Mouse (Mus musculus) heart, embryonic 12.5 days (tissue): ENCODE data around the gene Kdm5c. TPM values are rescaled to one million over a fixed set of nuclear protein-coding genes. Genes with fewer than 3 reads are reported as not detected.
"Not testable (repeated sequence)": the region's sequence is repeated elsewhere in the genome, so short reads cannot be mapped to it uniquely, and the experiment has no call there.

Experiments
- ATAC-seq: fragments of 200-750 bp; cut with Nextera tagmentation; 2 replicates; pipeline ENCODE4 v1.8.0; 2017; ENCODE audit warnings: moderate TSS enrichment, moderate library complexity; ENCODE audit not compliant: insufficient number of reproducible peaks, low FRiP score
- H3K27ac ChIP-seq: fragments of 300-500 bp; sonication (generic); 2 replicates; pipeline ENCODE4 v1.5.1; 2016; ENCODE audit warnings: mild to moderate bottlenecking, moderate library complexity; ENCODE audit not compliant: poor library complexity, severe bottlenecking
- H3K27me3 ChIP-seq: fragments of 300-500 bp; sonication (generic); replicated peaks from 2 replicates; pipeline ENCODE4 v1.6.1; 2016; ENCODE audit warnings: mild to moderate bottlenecking, moderate library complexity
- H3K36me3 ChIP-seq: fragments of 300-500 bp; sonication (generic); 2 replicates; pipeline ENCODE4 v1.6.1; 2016; ENCODE audit warnings: mild to moderate bottlenecking, moderate library complexity
- H3K4me1 ChIP-seq: fragments of 300-500 bp; sonication (generic); replicated peaks from 2 replicates; pipeline ENCODE4 v1.6.1; 2016; ENCODE audit warnings: mild to moderate bottlenecking
- H3K4me2 ChIP-seq: fragments of 300-500 bp; sonication (generic); 2 replicates; pipeline ENCODE4 v1.6.1; 2016; ENCODE audit warnings: mild to moderate bottlenecking, moderate library complexity
- H3K4me3 ChIP-seq: fragments of 300-500 bp; sonication (generic); 2 replicates; pipeline ENCODE4 v1.5.1; 2016; ENCODE audit warnings: mild to moderate bottlenecking
- H3K9ac ChIP-seq: fragments of 300-500 bp; sonication (generic); 2 replicates; pipeline ENCODE4 v1.6.1; 2016; ENCODE audit warnings: mild to moderate bottlenecking, moderate library complexity
- H3K9me3 ChIP-seq: fragments of 300-500 bp; sonication (generic); replicated peaks from 2 replicates; pipeline ENCODE4 v1.6.1; 2016; ENCODE audit warnings: mild to moderate bottlenecking, moderate library complexity
- WGBS: fragments of 180-500 bp; shearing (Covaris S2); methylation state at CpG from one replicate; pipeline ENCODE4 v1.1.7; 2016; 5-methylcytosine and 5-hydroxymethylcytosine counted together
- polyA plus RNA-seq: library from polyadenylated mRNA; unstranded; fragments of >200 nt; fragmentation: Nextera tagmentation; extraction: Ambion mirVana; gene quantifications from 2 replicates; pipeline ENCODE4 v1.2.1, GENCODE M21; 2016

Gene Kdm5c
- polyA plus RNA-seq, 1 experiment from 2014 or later: 50.5 TPM

DNA sequence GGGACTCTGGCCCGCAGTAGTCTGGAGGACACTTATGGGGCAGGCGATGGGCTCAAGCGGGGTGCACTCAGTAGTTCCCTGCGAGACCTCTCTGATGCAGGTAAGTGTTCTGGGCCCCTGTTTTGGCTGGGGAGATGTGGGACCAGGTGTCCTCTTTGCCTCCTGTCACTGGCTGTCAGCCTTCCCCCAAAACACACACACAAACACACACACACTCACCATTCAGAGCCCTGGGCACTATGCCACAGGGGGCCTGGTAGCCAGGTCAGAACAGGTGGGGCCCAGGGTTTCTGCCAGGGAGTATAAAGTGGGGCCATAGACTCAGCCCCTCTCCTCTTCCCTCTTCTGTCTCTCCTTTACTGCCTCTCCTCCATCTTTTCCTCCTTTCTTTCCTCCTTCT lies 11.1 kb upstream of the Kdm5c start:
- no peak for ATAC-seq
- no peak overlapping the region for H3K9ac ChIP-seq
- H3K27me3 ChIP-seq: peaks cover 78% of the 10 kb centered on the region
- no peak overlapping the region for H3K27ac ChIP-seq
- WGBS: 72% methylated on average over 4 of the region's 4 CpGs
- H3K9me3 ChIP-seq: no peaks in the 10 kb centered on the region
- no peak overlapping the region for H3K4me3 ChIP-seq
- no peaks in the 10 kb centered on the region for H3K4me1 ChIP-seq
- H3K4me2 ChIP-seq: no peak overlapping the region
- H3K36me3 ChIP-seq: peaks cover 6% of the 10 kb centered on the region

DNA sequence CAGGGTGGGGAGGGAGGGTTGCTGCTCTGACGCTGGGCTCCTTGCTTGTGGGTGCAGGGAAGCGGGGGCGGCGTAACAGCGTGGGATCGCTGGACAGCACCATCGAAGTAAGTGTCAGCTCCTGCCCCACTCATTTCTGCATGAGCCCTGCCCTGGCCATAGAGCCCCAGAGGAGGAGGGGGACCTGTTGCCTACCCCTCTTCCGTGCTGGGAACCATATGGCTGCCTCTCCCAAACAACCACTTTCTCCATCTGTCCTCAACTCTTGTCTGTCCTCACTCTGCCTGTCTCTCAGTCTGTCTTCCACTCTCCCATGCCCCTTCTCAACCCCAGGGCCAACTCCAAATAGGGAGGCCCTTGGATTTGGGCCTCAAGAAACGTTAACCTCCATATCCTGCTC lies 10.6 kb upstream of the Kdm5c start:
- Histone ChIP-seq H3K9me3 (no peaks in the 10 kb centered on the region), H3K4me3 (no peak overlapping the region), H3K36me3 (peaks cover 6% of the 10 kb centered on the region), H3K4me1 (no peaks in the 10 kb centered on the region), H3K27ac (no peak overlapping the region), H3K9ac (no peak overlapping the region), H3K27me3 (peaks cover 76% of the 10 kb centered on the region), H3K4me2 (no peak overlapping the region)
- 47% methylated on average over 9 of the region's 9 CpGs for WGBS
- ATAC-seq: no peak

DNA sequence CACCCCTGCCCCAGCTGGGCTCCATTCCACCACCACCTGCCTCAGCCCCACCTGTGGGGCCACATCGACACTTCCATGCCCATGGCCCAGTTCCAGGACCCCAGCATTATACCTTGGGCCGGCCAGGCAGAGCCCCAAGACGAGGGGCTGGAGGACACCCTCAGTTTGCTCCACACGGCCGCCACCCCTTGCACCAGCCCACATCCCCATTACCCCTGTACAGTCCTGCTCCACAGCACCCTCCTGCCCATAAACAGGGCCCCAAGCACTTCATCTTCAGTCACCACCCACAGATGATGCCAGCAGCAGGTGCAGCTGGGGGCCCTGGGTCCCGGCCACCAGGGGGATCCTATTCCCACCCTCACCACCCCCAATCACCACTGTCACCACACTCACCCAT lies 9.5 kb upstream of the Kdm5c start:
- Histone ChIP-seq H3K9ac (no peak overlapping the region), H3K4me1 (no peaks in the 10 kb centered on the region), H3K9me3 (no peaks in the 10 kb centered on the region), H3K4me3 (no peak overlapping the region), H3K36me3 (peaks cover 6% of the 10 kb centered on the region), H3K27me3 (peaks cover 74% of the 10 kb centered on the region), H3K4me2 (no peak overlapping the region), H3K27ac (no peak overlapping the region)
- ATAC-seq: no peak
- WGBS: 87% methylated on average over 5 of the region's 6 CpGs

DNA sequence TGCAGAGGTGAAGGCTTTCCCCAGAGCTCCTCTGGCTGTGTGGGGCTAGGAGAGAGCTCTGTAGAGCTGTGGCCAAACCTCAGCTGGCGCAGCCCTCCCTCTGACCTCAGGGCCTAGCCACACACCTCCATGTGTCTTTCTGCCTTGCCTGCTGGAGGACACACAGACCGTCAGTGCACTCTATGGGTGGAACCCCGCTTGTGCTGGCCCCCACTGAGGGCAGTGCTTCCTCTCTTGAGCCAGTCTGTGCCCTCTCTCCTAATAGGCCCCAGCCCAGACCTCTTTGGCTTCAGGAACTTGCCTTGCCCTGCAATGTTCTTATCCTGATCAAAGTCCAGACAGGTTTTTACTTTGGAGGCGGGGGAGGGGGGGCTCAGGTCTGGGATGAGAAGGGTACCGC lies 8.5 kb upstream of the Kdm5c start:
- Histone ChIP-seq H3K4me1 (no peaks in the 10 kb centered on the region), H3K9ac (no peak overlapping the region), H3K36me3 (peaks cover 6% of the 10 kb centered on the region; the same call in 1 of the 2 replicates), H3K27me3 (peaks cover 65% of the 10 kb centered on the region), H3K4me3 (no peak overlapping the region), H3K27ac (no peak overlapping the region), H3K9me3 (no peaks in the 10 kb centered on the region), H3K4me2 (no peak overlapping the region)
- no peak for ATAC-seq
- WGBS: 87% methylated on average over 5 of the region's 5 CpGs

DNA sequence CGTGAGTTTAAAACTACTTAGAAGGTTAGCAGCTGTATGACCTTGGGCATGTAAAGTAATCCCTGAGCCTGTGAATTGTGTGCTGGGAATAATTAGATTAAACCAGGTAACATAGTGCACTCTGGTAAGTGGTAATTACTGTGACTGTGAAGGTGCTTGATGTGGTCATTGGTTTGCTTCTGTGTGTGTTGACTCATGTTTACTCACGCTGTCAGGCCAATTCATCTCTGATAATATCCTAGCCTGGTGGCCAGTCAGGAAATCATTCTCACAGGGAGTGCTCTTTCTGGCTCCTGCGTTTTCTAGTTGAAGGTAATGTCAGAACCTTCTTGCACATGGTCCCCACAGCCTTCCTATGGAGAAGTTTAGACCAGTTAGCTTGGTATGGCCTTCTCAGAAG lies 1.3 kb downstream of the Kdm5c start:
- Histone ChIP-seq H3K27ac (no peak overlapping the region), H3K9me3 (no peaks in the 10 kb centered on the region), H3K4me1 (peaks cover 15% of the 10 kb centered on the region), H3K9ac (peak overlapping the region; percentile 99), H3K4me2 (peak overlapping the region; percentile 74), H3K36me3 (peaks cover 15% of the 10 kb centered on the region), H3K27me3 (no peaks in the 10 kb centered on the region), H3K4me3 (peak overlapping the region; percentile 99)
- ATAC-seq: no peak
- 22% methylated on average over 3 of the region's 3 CpGs for WGBS

DNA sequence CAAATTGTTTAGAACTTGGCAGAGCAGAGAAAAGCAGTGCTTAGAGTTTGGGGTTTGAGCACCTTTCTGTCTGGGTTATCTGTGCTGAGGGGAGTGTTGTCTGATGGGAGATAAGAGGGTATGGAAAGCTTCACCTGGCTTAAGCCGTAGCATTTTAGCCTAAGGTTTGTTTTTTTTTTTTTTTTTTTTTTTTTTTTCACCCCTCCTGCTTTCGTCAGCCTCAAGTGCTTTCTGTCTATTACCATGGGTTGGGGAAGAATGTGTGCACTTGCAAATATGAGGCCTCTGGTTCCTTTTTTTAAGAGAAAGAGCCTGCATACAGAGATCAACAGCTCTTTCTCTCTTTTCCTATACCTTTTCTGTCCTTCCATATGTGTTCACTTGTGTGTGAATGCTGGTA lies 2.9 kb downstream of the Kdm5c start:
- peak overlapping the region; percentile 74 for H3K4me2 ChIP-seq
- no peaks in the 10 kb centered on the region for H3K9me3 ChIP-seq
- no peak overlapping the region for H3K27ac ChIP-seq
- no peak overlapping the region for H3K4me3 ChIP-seq
- H3K36me3 ChIP-seq: peaks cover 31% of the 10 kb centered on the region
- 70% methylated on average over 2 of the region's 2 CpGs for WGBS
- H3K4me1 ChIP-seq: peaks cover 15% of the 10 kb centered on the region
- no peaks in the 10 kb centered on the region for H3K27me3 ChIP-seq
- ATAC-seq: no peak
- no peak overlapping the region for H3K9ac ChIP-seq

DNA sequence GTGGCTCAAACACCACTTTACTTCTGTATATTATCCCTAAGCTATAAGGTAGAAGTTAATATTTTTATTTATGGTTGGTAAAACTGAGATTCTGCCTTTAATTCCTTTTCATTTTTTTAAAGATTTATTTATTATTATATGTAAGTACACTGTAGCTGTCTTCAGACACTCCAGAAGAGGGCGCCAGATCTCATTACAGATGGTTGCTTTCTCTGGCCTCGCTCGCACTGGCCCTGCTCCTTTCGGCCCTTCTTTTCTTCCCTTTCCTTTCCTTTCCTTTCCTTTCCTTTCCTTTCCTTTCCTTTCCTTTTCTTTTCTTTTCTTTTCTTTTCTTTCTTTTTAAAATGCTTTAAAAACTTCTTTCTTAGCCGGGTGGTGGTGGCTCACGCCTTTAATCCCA lies 10.3 kb downstream of the Kdm5c start:
- H3K4me2 ChIP-seq, H3K9ac ChIP-seq, H3K4me3 ChIP-seq, H3K27ac ChIP-seq, H3K9me3 ChIP-seq, H3K27me3 ChIP-seq, ATAC-seq, H3K4me1 ChIP-seq: not testable (repeated sequence)
- 82% methylated on average over 6 of the region's 6 CpGs for WGBS
- peaks cover 85% of the 10 kb centered on the region for H3K36me3 ChIP-seq

DNA sequence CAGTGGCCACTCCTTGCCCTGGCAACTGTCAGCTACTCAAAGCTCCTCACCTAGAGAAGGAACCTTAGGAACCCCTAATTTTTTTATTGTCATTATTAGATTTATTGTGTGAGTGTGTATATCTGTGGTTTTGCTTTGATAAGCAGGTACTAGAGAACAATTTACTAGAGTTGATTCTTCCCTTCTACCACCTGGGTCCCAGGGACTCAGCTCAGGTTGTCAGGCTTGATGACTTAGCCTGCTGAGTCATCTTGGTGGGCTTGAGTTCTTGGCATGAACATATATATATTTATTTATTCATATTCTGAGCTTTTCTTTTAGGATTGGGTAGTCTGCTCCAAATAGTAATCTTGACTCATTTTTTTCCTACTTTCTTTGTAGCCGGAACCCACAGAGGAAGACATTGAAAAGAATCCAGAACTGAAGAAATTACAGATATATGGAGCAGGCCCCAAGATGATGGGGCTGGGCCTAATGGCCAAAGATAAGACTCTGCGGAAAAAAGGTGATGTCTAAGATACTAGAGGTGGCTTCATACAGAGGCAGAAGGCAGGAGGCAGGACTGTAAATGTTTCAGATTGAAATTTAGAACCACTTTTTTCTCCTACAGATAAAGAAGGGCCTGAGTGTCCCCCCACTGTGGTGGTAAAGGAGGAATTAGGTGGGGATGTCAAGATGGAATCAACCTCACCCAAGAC lies 11.8 kb downstream of the Kdm5c start:
- Histone ChIP-seq H3K27me3 (no peaks in the 10 kb centered on the region), H3K4me1 (no peaks in the 10 kb centered on the region), H3K9ac (no peak overlapping the region), H3K9me3 (no peaks in the 10 kb centered on the region), H3K27ac (no peak overlapping the region), H3K36me3 (peaks cover 89% of the 10 kb centered on the region), H3K4me3 (no peak overlapping the region), H3K4me2 (no peak overlapping the region)
- 85% methylated on average over 2 of the region's 2 CpGs for WGBS
- ATAC-seq: no peak

DNA sequence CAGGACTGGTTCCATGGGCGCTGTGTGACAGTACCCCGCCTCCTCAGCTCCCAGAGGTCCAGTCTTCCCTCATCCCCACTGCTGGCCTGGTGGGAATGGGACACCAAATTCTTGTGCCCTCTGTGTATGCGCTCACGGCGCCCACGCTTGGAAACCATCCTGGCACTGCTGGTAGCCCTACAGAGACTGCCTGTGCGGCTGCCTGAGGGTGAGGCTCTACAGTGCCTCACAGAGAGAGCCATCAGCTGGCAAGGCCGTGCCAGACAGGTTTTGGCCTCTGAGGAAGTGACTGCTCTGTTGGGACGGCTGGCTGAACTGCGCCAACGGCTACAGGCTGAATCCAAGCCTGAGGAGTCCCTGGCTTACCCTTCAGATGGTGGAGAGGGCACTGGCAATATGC lies 38.4 kb downstream of the Kdm5c start:
- H3K4me2 ChIP-seq: no peak overlapping the region
- ATAC-seq: no peak
- H3K4me3 ChIP-seq: no peak overlapping the region
- no peaks in the 10 kb centered on the region for H3K4me1 ChIP-seq
- no peak overlapping the region for H3K9ac ChIP-seq
- no peaks in the 10 kb centered on the region for H3K9me3 ChIP-seq
- no peak overlapping the region for H3K27ac ChIP-seq
- H3K36me3 ChIP-seq: peaks cover 95% of the 10 kb centered on the region
- WGBS: 96% methylated on average over 11 of the region's 11 CpGs
- no peaks in the 10 kb centered on the region for H3K27me3 ChIP-seq

DNA sequence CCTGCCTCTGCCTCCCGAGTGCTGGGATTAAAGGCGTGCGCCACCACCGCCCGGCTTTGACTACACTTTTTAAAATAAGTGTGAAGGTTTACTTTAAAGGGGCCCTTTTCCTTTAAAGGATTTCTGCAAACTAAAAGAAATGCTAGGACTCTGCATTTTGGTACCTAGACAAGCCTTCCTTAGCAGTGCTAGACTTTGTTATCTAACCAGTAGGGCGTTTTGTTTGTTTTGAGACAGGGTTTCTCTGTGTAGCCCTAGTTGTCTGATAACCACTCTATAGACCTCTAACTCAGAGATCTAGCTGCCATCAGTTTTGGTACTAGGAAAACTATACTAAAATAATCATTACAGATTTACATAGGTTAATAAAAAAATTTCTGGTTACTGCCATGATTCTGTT lies 46.6 kb downstream of the Kdm5c start:
- 88% methylated on average over 6 of the region's 6 CpGs for WGBS
- Histone ChIP-seq H3K9ac (no peak overlapping the region), H3K36me3 (peaks cover 18% of the 10 kb centered on the region), H3K4me3 (no peak overlapping the region), H3K4me2 (no peak overlapping the region), H3K9me3 (no peaks in the 10 kb centered on the region), H3K27ac (no peak overlapping the region), H3K27me3 (no peaks in the 10 kb centered on the region), H3K4me1 (no peaks in the 10 kb centered on the region)
- ATAC-seq: no peak

DNA sequence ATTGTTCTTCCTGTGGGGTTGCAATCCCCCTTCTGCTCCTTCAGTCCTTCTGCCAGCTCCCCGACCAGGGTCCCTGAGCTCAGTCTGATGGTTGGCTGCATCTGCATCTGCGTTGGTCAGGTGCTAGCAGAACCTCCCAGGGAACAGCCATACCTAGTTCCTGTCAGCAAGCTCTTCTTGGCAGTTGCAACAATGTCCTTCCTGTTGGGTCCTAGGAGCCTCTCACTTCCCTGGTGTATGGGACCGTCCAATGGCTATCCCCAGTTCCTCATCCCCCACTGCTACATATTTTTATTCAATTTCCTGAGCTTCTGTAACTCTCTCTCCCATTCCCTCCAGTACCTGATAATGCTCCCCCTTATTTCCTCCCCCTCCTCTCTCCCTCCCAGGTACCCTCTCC lies 51.9 kb downstream of the Kdm5c start:
- ATAC-seq: no peak
- H3K27me3 ChIP-seq: no peaks in the 10 kb centered on the region
- WGBS: 66% methylated on average over 3 of the region's 3 CpGs
- no peak overlapping the region for H3K27ac ChIP-seq
- no peaks in the 10 kb centered on the region for H3K36me3 ChIP-seq
- H3K4me2 ChIP-seq: no peak overlapping the region
- no peak overlapping the region for H3K9ac ChIP-seq
- H3K4me3 ChIP-seq: no peak overlapping the region
- H3K4me1 ChIP-seq: no peaks in the 10 kb centered on the region
- H3K9me3 ChIP-seq: 0 out of 2 replicates have a peak, but pooled peaks cover 4% of the 10 kb centered on the region

DNA sequence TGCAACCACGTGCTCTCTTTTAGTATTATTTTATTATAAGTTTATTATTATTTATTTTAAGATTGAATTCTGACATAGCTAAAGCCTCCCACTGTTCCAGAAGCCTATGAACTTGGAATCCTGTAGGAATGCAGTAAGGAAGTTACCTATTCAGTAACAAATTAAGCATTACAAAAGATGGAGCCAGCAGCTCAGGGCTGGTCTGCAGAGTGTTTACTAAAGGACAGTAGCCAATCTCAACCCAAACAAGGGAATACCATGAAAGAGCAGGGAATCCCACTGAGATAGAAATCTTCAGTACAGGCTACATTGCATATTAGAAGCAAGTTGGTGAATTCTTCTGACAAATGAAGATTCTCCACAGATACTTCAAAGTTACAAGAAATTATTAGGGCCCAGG lies 54.2 kb downstream of the Kdm5c start:
- H3K27ac ChIP-seq, H3K4me2 ChIP-seq, H3K27me3 ChIP-seq, H3K36me3 ChIP-seq, ATAC-seq, H3K4me3 ChIP-seq, H3K9me3 ChIP-seq, H3K4me1 ChIP-seq, H3K9ac ChIP-seq: not testable (repeated sequence)
- 64% methylated on average over 1 of the region's 1 CpGs for WGBS
